Mouse (Mus musculus) granulocyte monocyte progenitor cell, adult 5-6 weeks (primary cell): ENCODE measurements at regions not wholly inside any gene's neighbourhood (a gene's known extent, or its start where the extent isn't known, plus 50 kb on each side); places are given as distances from the start of the nearest gene placed in this dataset.
A peak's percentile ranks its signal among the peaks of the same experiment; 100 is the strongest.

Experiments used
- ATAC-seq: replicated peaks from 2 replicates; pipeline ENCODE4 v1.8.0; 2016; ENCODE audit warnings: mild to moderate bottlenecking, moderate TSS enrichment, inconsistent platforms; ENCODE audit not compliant: poor library complexity, severe bottlenecking

DNA sequence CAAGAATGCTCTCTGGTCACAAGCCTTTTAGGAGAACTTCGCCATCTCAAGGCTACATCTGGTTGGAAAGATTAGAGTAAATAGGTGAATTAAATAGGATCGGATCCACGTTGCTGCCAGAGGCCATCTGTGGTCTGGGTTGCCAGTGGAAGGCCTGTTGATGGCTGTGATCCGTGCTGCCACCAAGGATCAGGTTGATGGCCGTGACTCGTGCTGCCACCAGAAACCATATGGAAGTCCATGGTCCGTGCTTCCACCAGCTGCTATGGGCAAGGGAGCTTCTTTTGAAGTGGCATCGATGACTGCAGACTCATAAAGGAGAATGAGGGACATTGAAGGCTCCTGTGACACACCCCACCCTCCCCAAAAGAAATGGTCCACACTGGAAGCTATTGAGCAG is 79.6 kb downstream of the Atp1a1 start:
- no peak for ATAC-seq

DNA sequence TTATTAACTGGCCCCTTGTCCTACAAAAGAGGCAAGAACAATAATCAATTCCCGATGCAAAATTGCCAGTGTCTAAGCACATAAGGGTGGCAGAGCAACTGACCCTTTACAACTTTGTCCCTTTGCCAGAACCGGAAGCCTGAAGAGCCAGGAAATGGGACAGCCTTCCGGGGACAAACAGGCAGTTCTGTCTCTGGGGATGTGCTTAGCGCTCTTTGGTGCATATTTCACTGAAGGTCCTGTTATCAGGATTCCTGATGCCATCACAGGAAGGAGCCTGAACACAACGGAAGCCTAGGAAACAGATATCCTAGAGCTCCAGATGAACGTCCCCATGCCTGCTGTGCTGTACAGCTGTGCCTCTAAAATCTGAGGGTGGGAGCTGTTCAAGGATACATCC is 80.0 kb downstream of the Atp1a1 start:
- no peak for ATAC-seq

DNA sequence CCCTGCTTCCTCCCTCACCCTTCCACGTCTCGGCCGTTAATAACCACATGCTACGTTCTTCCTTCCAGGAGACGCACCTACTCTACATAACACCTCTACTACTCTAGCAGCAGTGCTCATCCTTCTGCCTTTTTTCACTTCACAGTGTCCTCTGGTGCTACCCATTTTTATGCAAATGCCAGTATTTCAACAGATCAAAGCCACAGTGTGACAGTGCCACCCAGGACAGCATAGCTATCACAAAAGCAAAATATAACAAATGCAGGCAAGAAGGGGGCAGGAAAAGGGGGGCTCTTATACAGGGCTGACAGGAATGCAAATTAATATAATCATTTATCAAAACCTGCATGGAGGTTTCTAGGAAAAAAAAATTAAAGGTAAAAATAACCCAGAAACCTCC is 81.2 kb downstream of the Atp1a1 start:
- ATAC-seq = no peak

DNA sequence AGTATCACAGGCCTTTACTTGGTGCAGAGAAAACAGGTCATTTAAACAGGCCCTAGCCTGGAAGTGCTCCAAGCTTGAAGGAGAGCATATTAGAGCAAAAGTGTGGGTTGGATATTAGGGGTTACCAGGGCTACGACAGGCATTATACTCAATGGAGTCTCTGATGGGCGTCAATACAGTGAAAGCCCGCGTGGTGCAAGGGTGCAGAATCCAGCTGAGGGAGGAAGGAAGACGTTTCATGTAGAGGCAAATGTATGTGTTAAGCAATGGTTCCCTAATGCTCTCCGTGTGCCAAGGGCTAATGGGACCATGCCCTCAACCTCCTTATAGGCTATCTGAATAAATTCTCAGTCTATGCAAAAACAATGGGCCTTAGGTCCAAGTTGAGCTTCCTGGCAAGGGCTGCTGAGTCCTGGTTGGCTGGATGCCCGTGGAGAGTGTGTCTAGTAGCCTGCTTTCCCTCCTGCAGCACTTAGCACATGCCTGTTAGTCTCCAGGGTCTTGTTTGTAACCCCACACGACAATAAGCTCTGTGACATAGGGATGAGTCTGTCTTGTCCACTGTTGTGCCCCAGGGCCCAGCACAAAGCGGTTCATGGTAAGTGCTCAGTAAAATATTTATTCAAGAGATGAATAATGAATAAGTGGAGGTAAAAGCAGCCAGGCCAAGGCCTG is 82.1 kb downstream of the Atp1a1 start:
- 0 out of 2 replicates have a peak, but pooled peaks have one; percentile 23 for ATAC-seq

DNA sequence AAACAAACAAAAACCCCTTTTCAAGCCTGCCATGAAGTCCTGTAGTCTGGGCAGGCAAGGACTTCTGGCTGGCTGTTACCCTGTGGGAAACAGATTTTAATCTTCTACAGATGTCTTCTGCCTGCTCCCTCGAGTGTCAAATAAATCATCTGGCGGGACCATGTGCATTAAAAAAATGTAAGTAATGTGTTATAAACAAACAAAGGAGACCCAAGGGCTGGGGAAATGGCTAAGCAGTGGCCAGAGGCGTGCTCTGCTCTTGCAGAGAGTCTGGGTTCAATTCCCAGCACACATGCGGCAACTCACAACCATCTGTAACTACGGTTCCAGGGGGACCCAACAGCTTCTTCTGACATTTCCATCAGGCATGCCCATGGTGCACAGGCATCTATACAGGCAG is 83.3 kb downstream of the Atp1a1 start:
- ATAC-seq = no peak

DNA sequence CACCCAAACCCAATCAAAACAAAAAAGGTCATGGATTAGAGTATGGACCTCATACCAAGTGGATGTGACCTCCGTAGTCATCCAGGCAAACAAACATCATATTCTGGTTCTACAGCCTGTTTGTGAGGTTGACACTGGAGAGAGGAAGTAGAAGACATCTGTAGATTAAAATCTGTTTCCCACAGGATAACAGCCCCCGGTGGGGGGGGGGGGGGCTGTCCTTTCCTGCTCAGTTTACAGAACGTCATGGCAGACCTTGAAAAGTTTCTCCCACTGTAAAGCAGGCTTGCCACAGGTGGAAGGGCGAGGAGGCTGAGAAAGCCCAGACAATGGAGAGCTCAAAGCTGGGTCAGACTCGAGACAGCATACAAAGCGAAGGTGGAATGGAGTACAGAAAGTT is 84.4 kb downstream of the Atp1a1 start:
- ATAC-seq = no peak

DNA sequence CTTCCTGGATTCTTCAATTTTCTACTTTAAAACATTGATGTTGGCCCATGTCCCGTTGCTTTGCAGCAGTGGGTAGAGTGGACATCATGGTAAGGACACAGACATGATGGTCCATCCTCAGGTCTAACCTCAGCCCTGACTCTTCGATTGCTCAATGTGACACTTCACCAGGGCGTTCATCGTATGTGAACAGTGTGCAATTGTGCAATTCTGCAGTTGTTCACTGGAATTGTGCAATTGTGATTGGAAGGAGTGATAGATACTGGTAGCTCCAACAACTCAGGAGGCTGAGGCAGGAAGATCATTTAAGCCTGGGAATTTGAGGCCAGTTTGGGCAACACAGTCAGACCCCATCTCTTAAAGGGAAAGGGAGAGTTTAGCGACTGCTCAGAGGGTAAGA is 84.9 kb downstream of the Atp1a1 start:
- ATAC-seq = peak; percentile 48

DNA sequence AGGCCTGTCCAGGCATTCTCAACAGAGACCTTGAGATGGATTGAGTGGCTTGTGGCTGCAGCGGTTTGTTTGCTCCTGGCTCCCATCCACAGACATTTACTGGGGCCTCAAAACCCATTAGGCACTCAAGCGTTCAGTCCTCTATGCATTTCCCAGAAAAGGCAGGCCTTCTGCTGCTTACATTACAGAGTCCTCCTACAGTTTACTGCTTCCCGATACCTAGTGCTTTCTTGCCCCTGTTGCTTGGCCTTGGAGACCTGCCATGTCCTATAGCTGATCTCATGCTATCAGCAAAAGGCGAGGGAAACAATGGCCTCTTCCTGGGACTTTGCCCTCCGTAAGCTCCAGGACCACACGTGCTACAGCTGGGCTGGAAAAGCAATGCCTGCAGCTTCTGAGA is 85.7 kb downstream of the Atp1a1 start:
- no peak for ATAC-seq

DNA sequence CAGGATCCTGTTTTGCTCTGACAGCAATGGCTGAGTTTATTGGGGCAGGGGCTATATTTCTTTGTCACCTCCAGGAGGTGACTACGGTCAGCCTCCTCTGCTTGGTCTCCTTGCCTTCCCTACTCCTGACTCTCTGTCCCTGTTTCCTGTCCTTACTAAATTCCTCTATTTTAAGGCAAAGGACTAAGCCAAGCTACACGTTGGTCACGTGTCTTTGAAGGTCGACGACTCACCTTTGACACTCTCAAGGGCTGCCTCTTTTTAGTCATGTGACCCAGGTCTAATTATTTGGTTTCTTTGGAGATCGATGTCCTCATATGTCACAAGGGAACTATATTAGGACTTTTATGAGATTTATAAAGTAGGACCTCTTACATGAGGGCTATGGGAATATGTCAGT is 86.9 kb downstream of the Atp1a1 start:
- no peak for ATAC-seq

DNA sequence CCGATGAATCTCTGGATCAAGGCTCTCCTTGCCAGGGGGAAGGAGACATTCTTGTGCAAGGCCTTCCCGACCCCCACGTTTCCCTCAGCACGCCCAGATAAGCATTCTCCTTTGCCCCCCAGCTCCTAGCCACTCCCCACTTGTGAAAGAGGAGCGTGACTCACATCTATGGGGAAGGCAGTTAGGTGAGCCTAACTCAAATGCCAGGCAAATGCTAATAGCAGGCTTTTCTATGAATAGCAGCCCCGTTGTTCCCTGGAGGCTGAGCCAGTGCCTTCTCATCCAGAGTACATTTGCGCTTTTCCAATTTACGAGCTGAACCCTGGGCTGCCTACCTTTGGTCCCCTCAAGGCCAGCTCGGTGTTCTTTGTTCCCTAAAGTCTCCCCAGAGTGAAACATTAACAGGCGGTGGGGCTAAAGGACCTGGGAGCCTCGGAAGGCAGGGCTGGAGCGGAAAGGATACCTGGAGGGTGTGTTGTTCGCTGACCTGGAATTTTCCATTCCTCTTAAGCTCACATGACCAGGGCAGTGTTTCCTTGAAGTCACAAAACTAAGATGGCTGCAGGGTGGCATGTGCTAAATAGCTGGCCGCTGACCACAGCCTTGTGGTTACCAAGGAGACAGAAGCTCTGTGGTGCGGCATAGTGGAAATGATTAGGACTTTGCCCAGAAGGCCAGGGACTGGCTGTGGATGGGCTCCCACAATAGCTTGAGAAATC is 87.5 kb downstream of the Atp1a1 start:
- ATAC-seq = peak; percentile 67

DNA sequence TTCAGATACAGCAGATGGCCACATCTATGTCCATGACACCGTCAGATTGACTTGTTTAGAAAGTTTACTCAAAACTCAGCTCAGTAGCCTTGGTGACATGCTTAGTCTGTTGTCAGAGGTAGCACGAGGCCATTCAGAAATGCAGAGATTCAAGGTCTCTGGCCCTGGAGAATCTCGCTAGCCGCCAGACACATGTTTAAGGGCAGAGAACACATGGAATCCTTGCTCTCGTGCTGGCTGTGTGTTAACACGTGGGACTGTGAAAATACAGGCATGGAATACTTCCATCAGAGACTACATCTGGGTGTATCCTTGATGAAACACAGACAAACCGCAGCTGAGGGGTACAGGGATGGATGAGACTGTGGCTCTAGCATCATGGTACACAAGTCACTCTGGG is 88.9 kb downstream of the Atp1a1 start:
- ATAC-seq = no peak

DNA sequence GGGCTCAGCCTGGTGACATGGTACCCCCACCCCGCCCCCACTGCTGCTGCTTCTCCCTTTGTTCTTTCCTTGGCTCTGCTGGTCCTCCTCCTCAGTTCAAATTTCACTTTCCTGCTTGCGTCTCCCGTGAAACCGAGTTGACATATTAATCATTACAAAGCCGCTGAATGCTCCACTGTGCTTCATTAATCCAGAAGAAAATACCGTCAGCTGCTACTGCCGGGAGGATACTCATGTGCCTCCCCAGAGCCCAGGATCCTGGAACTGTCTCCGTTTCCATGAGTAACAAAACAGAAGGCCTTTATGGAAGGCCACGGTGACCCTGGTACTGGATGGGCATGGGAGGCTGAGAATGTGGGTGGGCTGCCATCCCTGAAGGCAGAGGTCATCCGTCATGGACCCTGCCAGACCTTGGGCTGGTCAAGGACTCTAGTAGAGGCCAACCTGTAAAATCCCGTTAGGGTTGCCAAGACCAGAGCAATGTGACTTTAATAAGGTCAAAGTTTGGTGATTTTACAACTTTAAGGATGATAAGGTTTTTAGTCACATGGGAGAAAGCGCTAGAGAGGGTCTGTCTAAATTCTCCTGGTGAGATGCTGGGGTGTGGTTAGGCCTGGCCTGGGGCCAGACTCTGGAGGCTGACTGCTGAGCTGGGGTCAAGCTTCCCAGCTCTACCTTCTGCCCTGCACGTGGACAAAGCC is 90.7 kb downstream of the Atp1a1 start:
- ATAC-seq = no peak
